Mouse (Mus musculus): Measurements from ENCODE around the gene Dglucy. TPM values are rescaled to one million over a fixed set of nuclear protein-coding genes. Genes with fewer than 3 reads are reported as not detected.
A peak's percentile ranks its signal among the peaks of the same experiment; 100 is the strongest.

The Dglucy gene
- polyA plus RNA-seq, 1 experiment: 34.1 TPM

- no peak for TF ChIP-seq CTCF (IDR thresholded peaks at IDR 0.05; ENCODE audit: low read depth, low read length)
- TF ChIP-seq POLR2A (IDR thresholded peaks at IDR 0.05; ENCODE audit: borderline replicate concordance, low read depth, low read length): no peak
- Histone ChIP-seq H3K27ac (ENCODE audit: insufficient read depth, low read depth, low read length) (no peak overlapping the region), H3K4me1 (ENCODE audit: control insufficient read depth, insufficient read depth, low read length) (peaks cover 15% of the 10 kb centered on the region), H3K4me3 (ENCODE audit: insufficient read depth, low read length) (no peak overlapping the region)
These were observed 16.0 kb upstream of the Dglucy start for GRCm38 (mm10) chr12:100762663-100763425.

DNA sequence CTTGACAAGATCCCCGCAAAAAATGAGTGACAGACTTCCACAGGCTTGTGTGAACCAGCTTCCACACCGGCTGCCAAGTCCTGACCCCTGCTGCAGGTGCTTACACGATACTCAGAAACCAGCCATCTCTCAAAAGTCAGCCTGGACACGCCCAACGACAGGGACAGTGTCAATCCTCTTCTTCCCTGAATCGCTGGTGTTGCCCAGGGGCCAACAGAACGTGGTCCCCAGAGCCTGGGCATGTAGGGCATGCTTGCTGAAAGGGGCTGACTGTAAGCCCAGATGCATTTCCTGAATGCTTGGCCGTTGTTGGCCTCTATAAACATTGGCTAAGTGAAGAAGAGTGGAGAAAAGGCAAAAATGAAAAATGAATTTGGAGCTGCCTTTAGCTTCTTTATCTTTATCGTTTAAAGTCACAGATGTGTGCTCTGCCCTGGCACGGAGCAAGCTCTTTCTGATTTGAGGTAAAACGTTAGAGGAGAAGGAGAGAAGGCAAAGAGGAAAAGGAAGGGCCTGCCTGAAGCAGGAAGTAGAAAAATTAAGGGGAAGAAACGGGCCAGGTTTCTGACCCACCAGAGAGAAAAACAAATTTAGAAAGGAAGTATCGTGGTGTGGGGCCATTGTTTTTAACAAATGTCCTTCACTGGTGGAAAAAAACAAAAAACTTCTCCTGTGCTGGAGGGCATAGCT is 14.4 kb upstream of the Dglucy start:
- Histone ChIP-seq H3K27ac (ENCODE audit: insufficient read depth, low read depth, low read length) (peak overlapping the region; percentile 74), H3K4me3 (ENCODE audit: insufficient read depth, low read length) (no peak overlapping the region), H3K4me1 (ENCODE audit: control insufficient read depth, insufficient read depth, low read length) (peaks cover 15% of the 10 kb centered on the region)
- TF ChIP-seq CTCF (IDR thresholded peaks at IDR 0.05; ENCODE audit: low read depth, low read length) (no peak), POLR2A (IDR thresholded peaks at IDR 0.05; ENCODE audit: borderline replicate concordance, low read depth, low read length) (no peak)

- peaks cover 25% of the 10 kb centered on the region for H3K4me1 ChIP-seq (ENCODE audit: control insufficient read depth, insufficient read depth, low read length)
- H3K27ac ChIP-seq (ENCODE audit: insufficient read depth, low read depth, low read length): no peak overlapping the region
- TF ChIP-seq POLR2A (IDR thresholded peaks at IDR 0.05; ENCODE audit: borderline replicate concordance, low read depth, low read length) (no peak), CTCF (IDR thresholded peaks at IDR 0.05; ENCODE audit: low read depth, low read length) (no peak)
- no peak overlapping the region for H3K4me3 ChIP-seq (ENCODE audit: insufficient read depth, low read length)
These were observed 9.0 kb upstream of the Dglucy start for GRCm38 (mm10) chr12:100769871-100770270.

- Histone ChIP-seq H3K4me1 (ENCODE audit: control insufficient read depth, insufficient read depth, low read length) (peaks cover 25% of the 10 kb centered on the region), H3K27ac (ENCODE audit: insufficient read depth, low read depth, low read length) (no peak overlapping the region), H3K4me3 (ENCODE audit: insufficient read depth, low read length) (no peak overlapping the region)
- TF ChIP-seq POLR2A (IDR thresholded peaks at IDR 0.05; ENCODE audit: borderline replicate concordance, low read depth, low read length) (no peak), CTCF (IDR thresholded peaks at IDR 0.05; ENCODE audit: low read depth, low read length) (no peak)
These were observed 8.1 kb upstream of the Dglucy start for GRCm38 (mm10) chr12:100770765-100771164.

DNA sequence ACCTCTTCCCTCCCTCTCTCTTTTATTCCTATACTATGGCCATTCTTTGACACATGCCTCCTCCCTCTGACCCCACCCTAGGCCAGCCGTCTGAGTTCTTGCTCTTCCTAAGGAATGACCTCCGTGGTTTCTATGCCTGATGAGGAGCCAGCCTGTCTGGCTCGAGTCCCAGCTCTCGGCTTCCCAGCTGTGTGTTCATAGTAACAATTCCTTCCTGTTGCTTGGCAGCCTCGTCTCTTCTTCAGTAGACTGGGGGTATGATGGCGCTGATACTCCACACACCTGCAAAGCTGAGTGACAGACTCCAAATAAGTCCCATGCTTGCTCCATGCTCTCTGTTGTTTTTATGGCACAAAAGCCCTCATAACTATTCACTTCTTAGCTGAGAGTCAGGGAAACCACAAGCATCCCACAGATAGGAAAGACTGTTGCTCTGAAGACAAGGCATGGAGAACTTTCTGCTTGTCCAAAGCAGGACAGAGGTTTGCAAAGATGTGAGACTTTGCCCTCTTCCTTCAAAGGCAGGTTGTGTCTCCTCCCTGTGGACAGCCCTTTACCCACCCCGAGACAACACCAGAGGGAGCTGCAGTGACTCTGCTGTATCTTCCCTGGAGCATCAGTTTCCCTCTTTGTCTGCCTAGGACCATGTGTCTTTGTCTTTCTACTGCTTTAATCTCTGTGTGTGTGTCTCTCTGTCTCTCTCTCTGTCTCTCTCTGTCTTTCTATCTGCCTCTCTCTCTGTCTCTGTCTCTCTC is 6.5 kb upstream of the Dglucy start:
- Histone ChIP-seq H3K4me1 (ENCODE audit: control insufficient read depth, insufficient read depth, low read length) (peaks cover 39% of the 10 kb centered on the region), H3K4me3 (ENCODE audit: insufficient read depth, low read length) (no peak overlapping the region), H3K27ac (ENCODE audit: insufficient read depth, low read depth, low read length) (no peak overlapping the region)
- TF ChIP-seq CTCF (IDR thresholded peaks at IDR 0.05; ENCODE audit: low read depth, low read length) (peak; percentile 28; the same call in 1 of the 2 replicates), POLR2A (IDR thresholded peaks at IDR 0.05; ENCODE audit: borderline replicate concordance, low read depth, low read length) (no peak)

DNA sequence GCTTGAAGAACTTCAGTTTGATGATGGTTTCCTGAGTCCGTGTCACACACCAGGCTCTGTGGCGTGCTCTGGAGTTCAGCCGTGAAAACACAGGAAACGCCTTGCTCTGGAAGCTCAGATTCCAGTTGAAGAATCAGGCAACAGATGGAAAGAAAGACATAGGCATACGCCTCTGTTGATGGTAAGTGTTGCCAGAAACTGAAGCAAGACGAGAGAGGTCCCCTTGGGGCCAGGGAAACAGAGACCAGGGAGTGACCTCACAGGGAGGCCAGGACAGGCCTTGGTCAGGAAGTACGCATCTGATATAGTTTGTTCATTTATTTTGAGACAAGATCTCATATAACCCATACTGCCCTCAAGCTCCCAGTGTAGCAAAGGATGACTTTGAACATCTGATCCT is 4.1 kb upstream of the Dglucy start:
- TF ChIP-seq POLR2A (IDR thresholded peaks at IDR 0.05; ENCODE audit: borderline replicate concordance, low read depth, low read length): no peak
- no peak for TF ChIP-seq CTCF (IDR thresholded peaks at IDR 0.05; ENCODE audit: low read depth, low read length)

DNA sequence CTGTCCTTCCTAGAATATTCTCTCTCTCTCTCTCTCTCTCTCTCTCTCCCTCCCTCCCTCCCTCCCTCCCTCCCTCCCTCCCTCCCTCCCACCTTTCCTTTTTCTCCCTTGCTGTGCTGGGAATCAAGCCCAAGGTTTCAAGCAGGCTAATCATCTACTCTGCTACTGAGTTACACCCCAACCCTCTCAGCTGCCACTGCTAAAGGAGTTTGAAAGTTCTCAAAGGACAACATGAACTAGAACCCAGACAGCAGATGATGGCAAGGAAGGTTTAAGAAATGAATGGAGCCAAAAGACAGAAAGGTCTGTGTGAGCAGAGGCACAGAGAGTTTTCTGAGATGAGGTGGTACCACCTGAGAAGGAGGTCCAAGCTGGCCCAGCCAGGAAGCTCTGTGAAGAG is 3.6 kb upstream of the Dglucy start:
- TF ChIP-seq POLR2A (IDR thresholded peaks at IDR 0.05; ENCODE audit: borderline replicate concordance, low read depth, low read length) (no peak), CTCF (IDR thresholded peaks at IDR 0.05; ENCODE audit: low read depth, low read length) (no peak)
- Histone ChIP-seq H3K4me1 (ENCODE audit: control insufficient read depth, insufficient read depth, low read length) (peaks cover 57% of the 10 kb centered on the region), H3K27ac (ENCODE audit: insufficient read depth, low read depth, low read length) (peak overlapping the region; percentile 93), H3K4me3 (ENCODE audit: insufficient read depth, low read length) (no peak overlapping the region)

More for the DNA sequence above, 4.1 kb upstream of the Dglucy start:
- no peak overlapping the region for H3K27ac ChIP-seq (ENCODE audit: insufficient read depth, low read depth, low read length)
- peaks cover 52% of the 10 kb centered on the region for H3K4me1 ChIP-seq (ENCODE audit: control insufficient read depth, insufficient read depth, low read length)
- H3K4me3 ChIP-seq (ENCODE audit: insufficient read depth, low read length): no peak overlapping the region

DNA sequence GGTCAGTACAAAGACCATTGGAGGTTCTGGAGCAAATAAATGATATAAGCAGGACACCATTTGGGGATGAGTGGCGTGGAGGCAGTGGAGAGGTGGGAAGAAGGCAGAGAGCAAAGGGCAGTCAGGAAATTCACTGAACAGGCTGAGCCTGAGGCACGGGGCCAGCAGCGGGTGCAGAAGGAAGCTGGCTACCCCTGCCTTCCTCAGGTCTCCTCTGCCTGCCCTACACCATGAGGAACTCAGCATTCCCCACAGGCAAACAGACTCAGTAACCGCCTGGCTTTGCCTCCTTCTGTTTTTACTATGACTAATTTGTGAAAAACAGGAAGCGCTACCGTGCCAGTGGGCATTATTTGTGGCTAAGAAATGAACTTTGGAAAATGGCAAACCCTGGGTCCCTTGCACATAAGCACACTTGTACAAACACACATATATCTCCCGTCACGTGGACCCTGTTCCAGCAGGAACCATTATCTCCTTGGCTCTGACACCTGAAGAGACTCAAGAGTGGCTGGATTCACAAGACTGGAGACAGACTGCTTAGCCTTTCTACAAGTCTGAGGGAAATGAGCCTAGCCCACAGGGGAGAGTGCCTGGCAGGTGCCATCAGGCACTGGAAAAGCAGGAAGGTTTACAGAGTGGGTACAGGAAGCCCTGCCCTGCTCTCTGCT is 2.8 kb upstream of the Dglucy start:
- Histone ChIP-seq H3K4me1 (ENCODE audit: control insufficient read depth, insufficient read depth, low read length) (peaks cover 63% of the 10 kb centered on the region), H3K27ac (ENCODE audit: insufficient read depth, low read depth, low read length) (peak overlapping the region; percentile 93), H3K4me3 (ENCODE audit: insufficient read depth, low read length) (no peak overlapping the region)
- TF ChIP-seq POLR2A (IDR thresholded peaks at IDR 0.05; ENCODE audit: borderline replicate concordance, low read depth, low read length): no peak
- TF ChIP-seq CTCF (IDR thresholded peaks at IDR 0.05; ENCODE audit: low read depth, low read length): no peak

DNA sequence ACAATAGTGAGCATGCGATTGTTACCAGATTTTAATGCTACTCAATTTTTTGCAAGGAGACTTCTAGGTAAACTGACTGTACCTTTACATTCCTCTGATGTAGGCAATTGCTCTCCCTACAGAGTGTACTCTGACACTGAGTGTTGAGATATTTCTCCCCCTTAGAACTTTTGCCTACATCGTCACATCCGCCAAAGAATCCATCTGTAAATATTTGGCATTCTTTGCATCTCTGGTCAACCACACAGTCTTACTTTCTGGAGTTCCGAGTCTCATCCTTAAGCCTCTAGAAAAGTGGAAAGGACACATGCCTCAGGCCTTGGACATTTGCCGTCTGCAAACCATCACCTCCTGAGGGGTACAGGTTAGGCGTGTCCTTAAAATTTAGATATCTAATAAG is 1.9 kb upstream of the Dglucy start:
- TF ChIP-seq POLR2A (IDR thresholded peaks at IDR 0.05; ENCODE audit: borderline replicate concordance, low read depth, low read length) (no peak), CTCF (IDR thresholded peaks at IDR 0.05; ENCODE audit: low read depth, low read length) (no peak)
- no peak overlapping the region for H3K4me3 ChIP-seq (ENCODE audit: insufficient read depth, low read length)
- peak overlapping the region; percentile 93 for H3K27ac ChIP-seq (ENCODE audit: insufficient read depth, low read depth, low read length)
- peaks cover 65% of the 10 kb centered on the region for H3K4me1 ChIP-seq (ENCODE audit: control insufficient read depth, insufficient read depth, low read length)
